In the genomic region with DNA sequence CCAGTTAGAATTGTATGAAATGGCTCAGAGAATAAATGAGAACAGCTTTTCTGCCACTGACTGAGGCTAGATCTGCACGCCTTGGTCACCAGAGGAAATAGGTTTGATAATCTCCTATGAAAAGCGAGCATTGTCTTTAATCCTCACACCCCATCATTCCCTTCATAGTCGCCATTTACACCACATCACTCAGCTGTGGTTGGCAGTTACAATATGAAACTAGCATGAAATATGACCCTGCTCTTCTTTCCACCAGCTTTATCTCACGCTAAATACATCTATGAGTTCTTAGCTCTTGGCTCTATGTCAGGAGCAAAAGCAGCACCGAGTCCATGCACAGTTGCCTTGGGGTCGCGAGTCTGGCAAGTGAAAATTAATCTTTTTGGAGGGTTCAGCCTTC, we compare ENCODE assay signal across 20 mouse cellular contexts.
"Had no signal": no experiment of that assay in that cellular context is flagged by ENCODE, and none has a peak within 500 bp of the region (broad histone marks: within the 10 kb centered on the region; RNA-seq: fewer than 3 reads in every experiment).

No protein-coding gene starts in this region.

- DNase-seq: liver, embryonic 13.5 days; liver, postnatal 0 days; lung, adult 2 months; lung, postnatal 36 days; retina, postnatal 1 day; right cerebral cortex, adult 18-20 months; right cerebral cortex, postnatal 25 days; right cerebral cortex, postnatal 4 days; spleen, adult 18-20 months; thymus, adult 18-20 months; thymus, postnatal 14 days; thymus, postnatal 36 days had no signal

- H3K36me3 ChIP-seq: liver, embryonic 13.5 days; liver, embryonic 15.5 days; midbrain, embryonic 15.5 days; neural tube, embryonic 15.5 days had no signal

- H3K27ac ChIP-seq: liver, embryonic 13.5 days; liver, embryonic 15.5 days; macrophage; midbrain, embryonic 13.5 days; midbrain, embryonic 15.5 days; neural tube, embryonic 13.5 days; neural tube, embryonic 15.5 days had no signal

- H3K4me2 ChIP-seq: liver, embryonic 13.5 days; liver, embryonic 15.5 days; midbrain, embryonic 11.5 days; midbrain, embryonic 13.5 days; midbrain, embryonic 15.5 days; neural tube, embryonic 13.5 days; neural tube, embryonic 15.5 days had no signal

- H3K4me3 ChIP-seq: liver, embryonic 13.5 days; liver, embryonic 15.5 days; megakaryocyte, embryonic 14.5 days; midbrain, embryonic 13.5 days; midbrain, embryonic 15.5 days; neural tube, embryonic 13.5 days; neural tube, embryonic 15.5 days had no signal

- H3K9ac ChIP-seq: liver, embryonic 13.5 days; liver, embryonic 15.5 days; liver, postnatal 0 days; midbrain, embryonic 13.5 days; midbrain, embryonic 15.5 days; neural tube, embryonic 13.5 days; neural tube, embryonic 15.5 days had no signal

- H3K4me1 ChIP-seq: liver, embryonic 13.5 days; liver, embryonic 15.5 days; midbrain, embryonic 13.5 days; midbrain, embryonic 15.5 days; neural tube, embryonic 13.5 days; neural tube, embryonic 15.5 days had no signal

- H3K9me3 ChIP-seq: liver, embryonic 13.5 days; liver, embryonic 15.5 days; megakaryocyte, embryonic 14.5 days; midbrain, embryonic 13.5 days; midbrain, embryonic 15.5 days; neural tube, embryonic 13.5 days; neural tube, embryonic 15.5 days had no signal

- ATAC-seq: liver, postnatal 0 days; midbrain, embryonic 13.5 days; midbrain, embryonic 15.5 days had no signal

- H3K27me3 ChIP-seq: liver, embryonic 13.5 days; liver, embryonic 15.5 days; megakaryocyte, embryonic 14.5 days; midbrain, embryonic 13.5 days; midbrain, embryonic 15.5 days; neural tube, embryonic 13.5 days; neural tube, embryonic 15.5 days had no signal
